Mouse (Mus musculus) hindbrain, embryonic 15.5 days (tissue): ENCODE results near the gene Rsrc1. TPM values are rescaled to one million over a fixed set of nuclear protein-coding genes. Genes with fewer than 3 reads are reported as not detected.
"Not testable (repeated sequence)": the region's sequence is repeated elsewhere in the genome, so short reads cannot be mapped to it uniquely, and the experiment has no call there.

Experiments
- ATAC-seq: fragments of 200-750 bp; cut with Nextera tagmentation; 2 replicates; pipeline ENCODE4 v1.8.0; 2017; ENCODE audit warnings: low read depth, moderate number of reproducible peaks, moderate TSS enrichment; ENCODE audit not compliant: low FRiP score
- H3K27ac ChIP-seq: fragments of 300-500 bp; sonication (generic); replicated peaks from 2 replicates; pipeline ENCODE4 v1.5.1; 2015; ENCODE audit warnings: mild to moderate bottlenecking, inconsistent platforms
- H3K27me3 ChIP-seq: fragments of 300-500 bp; sonication (generic); 2 replicates; pipeline ENCODE4 v1.6.1; 2015; ENCODE audit warnings: control low read depth, inconsistent platforms
- H3K36me3 ChIP-seq: fragments of 300-500 bp; sonication (generic); 2 replicates; pipeline ENCODE4 v1.6.1; 2015; ENCODE audit warnings: control low read depth, inconsistent platforms
- H3K4me1 ChIP-seq: fragments of 300-500 bp; sonication (generic); replicated peaks from 2 replicates; pipeline ENCODE4 v1.6.1; 2015; ENCODE audit warnings: control low read depth, inconsistent platforms
- H3K4me2 ChIP-seq: fragments of 300-500 bp; sonication (generic); 2 replicates; pipeline ENCODE4 v1.6.1; 2015; ENCODE audit warnings: moderate library complexity, mild to moderate bottlenecking, inconsistent platforms
- H3K4me3 ChIP-seq: fragments of 300-500 bp; sonication (generic); 2 replicates; pipeline ENCODE4 v1.5.1; 2015; ENCODE audit warnings: mild to moderate bottlenecking, inconsistent platforms
- H3K9ac ChIP-seq: fragments of 300-500 bp; sonication (generic); 2 replicates; pipeline ENCODE4 v1.6.1; 2015; ENCODE audit warnings: inconsistent platforms
- H3K9me3 ChIP-seq: fragments of 300-500 bp; sonication (generic); 2 replicates; pipeline ENCODE4 v1.6.1; 2016; ENCODE audit warnings: control low read depth, inconsistent platforms
- WGBS: fragments of 180-500 bp; shearing (Covaris S2); methylation state at CpG from one replicate; pipeline ENCODE4 v1.1.7; 2015; 5-methylcytosine and 5-hydroxymethylcytosine counted together
- polyA plus RNA-seq: library from polyadenylated mRNA; unstranded; fragments of >200 nt; fragmentation: Nextera tagmentation; extraction: Ambion mirVana; gene quantifications from 2 replicates; pipeline ENCODE4 v1.2.1, GENCODE M21; 2015

Rsrc1 gene
- polyA plus RNA-seq, 1 experiment from 2014 or later, result 29.3 TPM

GRCm38 (mm10) chr3:66996820-66997219 lies 15.6 kb downstream of the Rsrc1 start:
- Histone ChIP-seq H3K36me3 (peaks cover 20% of the 10 kb centered on the region), H3K9me3 (no peaks in the 10 kb centered on the region), H3K27me3 (no peaks in the 10 kb centered on the region), H3K4me1 (no peaks in the 10 kb centered on the region), H3K27ac (no peak overlapping the region), H3K9ac (no peak overlapping the region), H3K4me3 (no peak overlapping the region), H3K4me2 (no peak overlapping the region)
- ATAC-seq, result no peak
- 95% methylated on average over 1 of the region's 1 CpGs for WGBS

- no peak for ATAC-seq
- H3K9me3 ChIP-seq, result no peaks in the 10 kb centered on the region
These were observed 55.3 kb downstream of the Rsrc1 start for GRCm38 (mm10) chr3:67036387-67037062.

DNA sequence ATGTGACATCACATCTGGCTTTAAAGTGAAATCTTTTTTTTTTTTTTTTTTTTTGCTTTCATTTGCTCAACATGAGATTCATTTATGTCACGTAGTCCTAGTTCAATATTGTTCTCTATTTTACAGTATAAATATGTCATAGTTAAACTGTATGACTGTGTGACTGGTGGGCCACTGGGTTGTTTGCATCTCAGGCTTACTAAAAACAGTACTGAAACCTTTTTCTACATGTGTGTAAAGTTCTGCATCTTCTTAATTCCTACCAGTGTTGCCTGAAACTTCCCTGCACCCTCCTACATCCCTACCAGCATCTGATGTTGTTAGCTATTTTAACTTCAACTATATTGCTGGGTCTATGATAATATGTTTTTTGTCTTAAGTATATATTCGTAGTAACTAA lies 78.6 kb downstream of the Rsrc1 start:
- no peaks in the 10 kb centered on the region for H3K4me1 ChIP-seq
- H3K27ac ChIP-seq, result no peak overlapping the region
- no peak overlapping the region for H3K4me2 ChIP-seq
- no peaks in the 10 kb centered on the region for H3K9me3 ChIP-seq
- H3K27me3 ChIP-seq, result no peaks in the 10 kb centered on the region
- ATAC-seq, result no peak
- H3K9ac ChIP-seq, result no peak overlapping the region
- no peaks in the 10 kb centered on the region for H3K36me3 ChIP-seq
- 100% methylated on average over 2 of the region's 2 CpGs for whole genome bisulfite sequencing
- H3K4me3 ChIP-seq, result no peak overlapping the region

More at GRCm38 (mm10) chr3:67036387-67037062, 55.3 kb downstream of the Rsrc1 start:
- no peaks in the 10 kb centered on the region for H3K4me1 ChIP-seq
- no peaks in the 10 kb centered on the region for H3K36me3 ChIP-seq
- no peak overlapping the region for H3K4me3 ChIP-seq
- H3K27ac ChIP-seq, result no peak overlapping the region
- no peak overlapping the region for H3K4me2 ChIP-seq
- H3K27me3 ChIP-seq, result no peaks in the 10 kb centered on the region
- 66% methylated on average over 6 of the region's 6 CpGs for WGBS
- no peak overlapping the region for H3K9ac ChIP-seq

- no peak overlapping the region for H3K4me3 ChIP-seq
- WGBS, result 76% methylated on average over 11 of the region's 11 CpGs
- no peaks in the 10 kb centered on the region for H3K36me3 ChIP-seq
- no peaks in the 10 kb centered on the region for H3K9me3 ChIP-seq
- no peaks in the 10 kb centered on the region for H3K27me3 ChIP-seq
- H3K27ac ChIP-seq, result no peak overlapping the region
- no peak overlapping the region for H3K4me2 ChIP-seq
- ATAC-seq, result no peak
- H3K9ac ChIP-seq, result no peak overlapping the region
- H3K4me1 ChIP-seq, result no peaks in the 10 kb centered on the region
These were observed 89.6 kb downstream of the Rsrc1 start for GRCm38 (mm10) chr3:67070575-67071488.

DNA sequence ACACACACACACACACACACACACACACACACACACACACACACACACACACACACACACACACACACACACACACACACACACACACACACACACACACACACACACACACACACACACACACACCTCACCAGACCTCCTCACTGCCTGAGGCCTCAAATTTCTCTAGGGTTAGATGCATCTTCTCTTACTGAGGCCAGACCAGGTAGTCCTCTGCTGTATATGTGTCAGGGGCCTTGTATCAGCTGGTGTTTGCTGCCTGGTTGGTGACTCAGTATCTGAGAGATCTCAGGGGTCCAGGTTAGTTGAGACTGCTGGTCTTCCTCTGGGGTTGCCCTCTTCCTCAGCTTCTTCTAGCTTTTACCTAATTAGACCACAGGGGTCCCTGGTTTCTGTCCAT lies 92.5 kb downstream of the Rsrc1 start:
- not testable (repeated sequence) for H3K4me3 ChIP-seq, H3K9ac ChIP-seq, ATAC-seq, H3K4me1 ChIP-seq, H3K9me3 ChIP-seq, H3K4me2 ChIP-seq, H3K36me3 ChIP-seq, H3K27me3 ChIP-seq, H3K27ac ChIP-seq

GRCm38 (mm10) chr3:67075484-67075883 lies 94.3 kb downstream of the Rsrc1 start:
- WGBS, result 99% methylated on average over 2 of the region's 2 CpGs
- Histone ChIP-seq H3K4me2 (no peak overlapping the region), H3K27me3 (no peaks in the 10 kb centered on the region), H3K4me3 (no peak overlapping the region), H3K4me1 (no peaks in the 10 kb centered on the region), H3K36me3 (0 out of 2 replicates have a peak, but pooled peaks cover 3% of the 10 kb centered on the region), H3K27ac (no peak overlapping the region), H3K9ac (no peak overlapping the region), H3K9me3 (0 out of 2 replicates have a peak, but pooled peaks cover 6% of the 10 kb centered on the region)
- ATAC-seq, result no peak

GRCm38 (mm10) chr3:67084742-67085141 lies 103.6 kb downstream of the Rsrc1 start:
- no peaks in the 10 kb centered on the region for H3K36me3 ChIP-seq
- H3K9ac ChIP-seq, result no peak overlapping the region
- no peak for ATAC-seq
- no peak overlapping the region for H3K4me3 ChIP-seq
- no peaks in the 10 kb centered on the region for H3K27me3 ChIP-seq
- H3K27ac ChIP-seq, result no peak overlapping the region
- no peak overlapping the region for H3K4me2 ChIP-seq
- no peaks in the 10 kb centered on the region for H3K9me3 ChIP-seq
- WGBS, result 89% methylated on average over 1 of the region's 1 CpGs
- no peaks in the 10 kb centered on the region for H3K4me1 ChIP-seq

DNA sequence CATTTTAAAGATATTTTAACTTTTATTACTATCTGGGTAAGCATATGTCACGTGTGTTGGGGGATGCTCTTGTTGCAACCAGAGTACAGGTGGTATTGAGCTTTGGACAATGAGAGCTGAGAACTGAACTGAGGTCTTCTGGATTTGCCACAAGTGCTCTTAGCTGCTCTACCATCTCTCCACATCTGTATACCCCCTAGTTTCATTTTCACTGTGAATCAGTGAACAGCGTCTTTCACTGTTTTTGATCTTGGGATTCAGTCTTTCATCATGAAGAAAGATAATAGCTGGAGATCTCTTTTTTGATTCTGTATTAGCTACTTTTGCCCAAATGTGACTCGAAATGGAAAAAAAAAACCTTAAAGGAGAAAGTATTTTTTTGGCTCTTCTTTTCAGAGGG lies 127.2 kb downstream of the Rsrc1 start:
- ATAC-seq, result no peak
- no peaks in the 10 kb centered on the region for H3K4me1 ChIP-seq
- no peaks in the 10 kb centered on the region for H3K27me3 ChIP-seq
- H3K36me3 ChIP-seq, result no peaks in the 10 kb centered on the region
- H3K4me2 ChIP-seq, result no peak overlapping the region
- no peak overlapping the region for H3K4me3 ChIP-seq
- WGBS, result 94% methylated on average over 3 of the region's 3 CpGs
- H3K27ac ChIP-seq, result no peak overlapping the region
- H3K9me3 ChIP-seq, result no peaks in the 10 kb centered on the region
- no peak overlapping the region for H3K9ac ChIP-seq

- Histone ChIP-seq H3K4me1 (no peaks in the 10 kb centered on the region), H3K36me3 (no peaks in the 10 kb centered on the region), H3K4me2 (no peak overlapping the region), H3K9me3 (no peaks in the 10 kb centered on the region), H3K9ac (no peak overlapping the region), H3K27ac (no peak overlapping the region), H3K4me3 (no peak overlapping the region), H3K27me3 (no peaks in the 10 kb centered on the region)
- 80% methylated on average over 4 of the region's 4 CpGs for WGBS
- no peak for ATAC-seq
These were observed 135.1 kb downstream of the Rsrc1 start for GRCm38 (mm10) chr3:67116317-67116716.

DNA sequence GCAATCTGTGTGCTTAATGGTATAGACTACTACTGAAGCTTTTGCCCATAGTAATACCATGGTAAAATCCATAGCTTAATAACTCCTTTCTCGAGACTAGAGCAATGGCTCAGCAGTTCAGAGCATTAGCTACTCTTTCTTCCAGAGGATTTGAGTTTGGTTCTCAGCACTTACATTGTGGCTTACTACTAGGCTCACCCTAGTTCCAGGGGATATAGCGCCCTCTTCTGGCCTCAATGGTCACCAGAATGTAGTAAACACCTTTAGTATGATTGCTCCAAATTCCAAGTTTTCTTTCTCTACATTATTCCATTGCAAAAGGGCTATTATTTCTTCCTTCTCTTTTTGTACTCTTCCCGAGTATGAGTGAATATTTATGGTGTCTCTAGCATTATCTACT lies 151.3 kb downstream of the Rsrc1 start:
- Histone ChIP-seq H3K4me2 (no peak overlapping the region), H3K9me3 (peaks cover 12% of the 10 kb centered on the region; the same call in 1 of the 2 replicates), H3K27me3 (no peaks in the 10 kb centered on the region), H3K36me3 (no peaks in the 10 kb centered on the region), H3K9ac (no peak overlapping the region), H3K27ac (no peak overlapping the region), H3K4me3 (no peak overlapping the region), H3K4me1 (no peaks in the 10 kb centered on the region)
- WGBS, result 76% methylated on average over 3 of the region's 3 CpGs
- ATAC-seq, result no peak

- no peak overlapping the region for H3K9ac ChIP-seq
- H3K4me2 ChIP-seq, result no peak overlapping the region
- no peaks in the 10 kb centered on the region for H3K36me3 ChIP-seq
- no peak for ATAC-seq
- no peak overlapping the region for H3K27ac ChIP-seq
- WGBS, result 76% methylated on average over 2 of the region's 2 CpGs
- H3K9me3 ChIP-seq, result no peaks in the 10 kb centered on the region
- H3K4me3 ChIP-seq, result no peak overlapping the region
- no peaks in the 10 kb centered on the region for H3K4me1 ChIP-seq
- H3K27me3 ChIP-seq, result no peaks in the 10 kb centered on the region
These were observed 154.7 kb downstream of the Rsrc1 start for GRCm38 (mm10) chr3:67135749-67136375.

GRCm38 (mm10) chr3:67144952-67145351 lies 163.8 kb downstream of the Rsrc1 start:
- WGBS, result 89% methylated on average over 2 of the region's 2 CpGs
- no peak overlapping the region for H3K27ac ChIP-seq

More at GRCm38 (mm10) chr3:67144952-67145351, 163.8 kb downstream of the Rsrc1 start:
- Histone ChIP-seq H3K27me3 (no peaks in the 10 kb centered on the region), H3K9ac (no peak overlapping the region), H3K36me3 (no peaks in the 10 kb centered on the region), H3K9me3 (no peaks in the 10 kb centered on the region), H3K4me2 (no peak overlapping the region), H3K4me3 (no peak overlapping the region), H3K4me1 (no peaks in the 10 kb centered on the region)
- ATAC-seq, result no peak
